Mouse (Mus musculus) G1E (cell line): ENCODE results near the gene Gnao1.

Source experiments
- CTCF ChIP-seq: IDR thresholded peaks from 2 replicates; pipeline ENCODE4 v1.5.1; 2012; ENCODE audit warnings: low read depth, low read length, inconsistent platforms, mixed read lengths
- GATA1 ChIP-seq: IDR thresholded peaks from 2 replicates; pipeline ENCODE4 v1.6.1; 2012; ENCODE audit warnings: borderline replicate concordance, low read length, inconsistent platforms, mixed read lengths

DNA sequence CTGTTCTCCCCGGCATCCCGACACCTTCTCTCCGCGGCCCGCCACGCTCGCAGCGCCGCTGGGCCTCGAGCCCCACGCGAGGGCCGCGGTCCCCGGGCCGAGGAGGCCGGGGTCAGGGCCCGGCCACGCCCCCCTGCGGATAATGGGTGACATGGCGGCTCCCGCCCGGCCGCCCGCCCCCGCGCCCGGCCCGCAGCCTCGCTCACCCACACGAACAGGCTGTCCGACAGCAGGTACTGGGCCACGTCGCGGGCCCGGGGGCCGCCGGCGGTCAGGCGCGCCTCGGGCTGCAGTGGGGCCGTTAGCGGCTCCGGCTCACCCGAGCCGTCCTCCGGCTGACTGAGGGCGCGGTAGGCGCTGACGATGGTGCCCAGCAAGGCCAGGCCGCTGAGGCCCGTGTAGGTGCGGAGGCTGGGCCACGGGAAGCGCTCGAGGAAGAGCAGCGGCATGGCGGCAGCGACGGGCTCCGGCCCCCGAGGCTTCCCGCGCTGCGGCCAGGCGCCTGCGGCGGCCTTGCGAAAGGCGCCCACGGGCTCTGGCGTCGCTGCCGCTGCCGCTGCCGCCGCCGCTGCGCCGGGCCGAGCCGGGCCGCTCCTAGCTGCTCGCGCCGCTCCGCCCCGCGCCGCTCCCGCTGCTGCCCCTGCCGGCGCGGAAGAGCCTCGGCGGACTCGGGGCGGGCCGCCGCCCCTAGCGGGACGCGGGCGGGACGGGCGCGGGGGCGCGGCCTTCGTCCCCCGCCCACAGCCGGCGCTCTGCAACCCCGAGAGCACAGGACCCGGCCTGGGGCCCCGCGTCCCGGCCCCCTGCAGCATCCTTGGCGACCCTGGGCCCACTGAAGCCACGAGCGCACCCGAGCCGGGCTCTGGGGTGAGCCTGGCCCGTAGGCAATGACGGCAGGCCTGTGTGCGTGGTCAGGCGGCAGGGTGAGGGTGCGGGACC is 202.5 kb downstream of the Gnao1 start, which contains the start of gene Amfr:
- TF ChIP-seq GATA1 (no peak), CTCF (no peak)
